Mouse (Mus musculus) adrenal gland, adult 18-20 months (tissue): ENCODE results near the gene Krt42. TPM values are rescaled to one million over a fixed set of nuclear protein-coding genes. Genes with fewer than 3 reads are reported as not detected.
"Not testable (repeated sequence)": the region's sequence is repeated elsewhere in the genome, so short reads cannot be mapped to it uniquely, and the experiment has no call there.

Experiments
- DNase-seq, 2 experiments: peaks; one replicate each; pipeline ENCODE4 v3.0.0; 2021 to 2022; ENCODE audit warnings: low spot score in 2 of 2
- long read RNA-seq, 2 experiments: library from polyadenylated mRNA; stranded (forward); transcript quantifications; one replicate each; pipeline ENCODE4 v2.0.0; 2021
- total RNA-seq, 2 experiments: library from RNA; stranded (reverse); gene quantifications; 1 replicate in 1 of 2; 2 replicates in 1 of 2; pipeline ENCODE4 v1.2.3; 2021

Gene Krt42
- total RNA-seq = not detected
- long read RNA-seq, experiment 1 = 0 reads
- long read RNA-seq, experiment 2 = 0 reads

GRCm38 (mm10) chr11:100269821-100270332, at the start of gene Krt42:
Krt42 (minus strand) TSS chr11:100269871.
- DNase-seq = no peak

DNA sequence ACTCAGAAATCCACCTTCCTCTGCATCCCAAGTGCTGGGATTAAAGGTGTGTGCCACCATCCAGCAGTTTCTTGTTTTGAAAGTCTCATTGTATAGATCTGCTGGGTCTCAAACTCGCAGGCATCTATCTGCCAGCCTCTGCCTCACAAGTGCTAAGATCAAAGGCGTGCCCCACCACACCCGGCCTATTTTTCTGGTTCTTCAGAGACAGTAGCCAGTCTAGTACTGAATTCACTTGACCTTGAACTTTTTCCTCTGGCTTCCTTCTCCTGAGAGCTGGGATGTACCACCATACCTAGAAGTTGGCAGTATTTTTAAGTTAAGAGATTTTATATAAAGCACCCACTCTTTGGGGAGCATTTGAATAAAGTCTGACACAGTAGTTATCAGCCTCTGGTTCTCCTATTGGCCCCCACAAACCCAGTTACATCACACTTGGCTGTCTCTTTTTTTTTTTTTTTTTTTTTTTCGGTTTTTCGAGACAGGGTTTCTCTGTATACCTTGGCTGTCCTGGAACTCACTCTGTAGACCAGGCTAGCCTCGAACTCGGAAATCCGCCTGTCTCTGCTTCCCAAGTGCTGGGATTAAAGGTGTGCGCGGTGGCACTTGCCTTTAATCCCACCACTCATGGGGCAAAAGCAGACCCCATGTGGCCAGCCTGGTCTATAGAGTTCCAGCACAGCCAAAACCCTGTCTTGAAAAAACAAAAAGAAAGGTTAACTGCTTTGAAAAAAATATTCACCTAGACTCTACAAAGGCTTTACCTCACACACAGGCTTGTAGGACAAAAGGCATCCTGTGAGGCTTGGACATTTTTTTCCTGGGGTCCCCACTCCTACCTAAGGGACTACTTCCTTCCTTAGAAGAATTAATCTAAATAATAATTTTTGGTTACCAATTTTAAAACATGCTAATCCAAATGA, 49.1 kb upstream of the Krt42 start:
- no peak for DNase-seq

DNA sequence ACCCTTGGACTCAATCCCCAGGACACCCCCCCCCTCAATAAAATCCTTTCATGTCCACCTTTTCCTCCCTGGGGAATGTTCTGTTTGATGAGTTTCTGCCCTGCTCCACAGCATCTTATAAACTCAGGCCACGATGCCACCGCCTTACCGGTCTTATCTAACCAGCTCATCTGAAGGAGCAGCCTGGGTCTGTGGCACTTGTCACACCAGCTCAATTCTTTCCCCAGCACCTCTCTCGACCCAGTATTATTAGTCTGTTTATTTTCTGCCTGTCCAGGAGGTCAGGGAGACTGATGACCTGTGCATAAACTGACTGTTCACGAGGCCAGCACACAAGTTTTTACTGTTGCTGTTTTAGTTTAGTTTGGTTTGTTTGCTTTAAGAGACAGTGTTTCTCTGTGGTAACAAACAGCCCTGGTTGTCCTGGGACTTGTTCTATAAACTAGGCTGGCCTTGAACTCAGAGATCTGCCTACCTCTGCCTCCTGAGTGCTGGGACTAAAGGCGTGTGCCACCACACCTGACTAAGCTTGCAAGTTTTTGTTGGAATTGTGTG, 48.2 kb upstream of the Krt42 start:
- DNase-seq = no peak

GRCm38 (mm10) chr11:100315439-100315838, 45.8 kb upstream of the Krt42 start:
- DNase-seq = no peak

GRCm38 (mm10) chr11:100313424-100313823, 43.8 kb upstream of the Krt42 start:
- DNase-seq = no peak

DNA sequence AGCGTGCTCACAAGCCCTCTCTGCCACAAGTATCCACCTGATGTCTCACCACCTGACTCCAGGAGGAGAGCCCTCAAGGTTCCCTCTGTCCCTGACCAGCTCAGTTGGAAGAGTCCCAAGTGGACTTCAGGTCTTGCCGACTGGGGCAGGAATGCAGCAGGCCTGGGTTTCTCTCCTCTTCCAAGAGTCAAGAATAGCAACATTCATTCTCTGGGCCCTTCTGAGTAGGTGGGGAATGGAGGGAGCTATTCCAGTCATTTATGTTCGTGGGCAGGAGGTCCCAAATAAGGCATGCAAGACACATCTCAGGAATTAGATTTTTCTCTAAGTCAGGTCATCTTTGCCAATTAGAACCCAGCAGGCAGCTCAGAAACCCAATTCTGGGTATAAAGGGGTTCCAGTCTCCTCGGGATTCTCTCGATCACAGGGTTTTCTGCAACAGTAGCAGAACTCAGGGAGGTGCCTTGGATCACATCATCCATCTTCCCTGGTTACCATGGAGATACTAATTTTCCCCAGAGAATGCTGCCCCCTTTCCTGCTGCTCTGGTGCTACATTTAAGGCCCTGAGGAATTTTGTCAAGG, 42.5 kb upstream of the Krt42 start:
- DNase-seq = no peak

- no peak for DNase-seq
Measured at GRCm38 (mm10) chr11:100311656-100312055, 42.0 kb upstream of the Krt42 start.

- not testable (repeated sequence) for DNase-seq
Measured at GRCm38 (mm10) chr11:100308672-100309071, 39.0 kb upstream of the Krt42 start.

DNA sequence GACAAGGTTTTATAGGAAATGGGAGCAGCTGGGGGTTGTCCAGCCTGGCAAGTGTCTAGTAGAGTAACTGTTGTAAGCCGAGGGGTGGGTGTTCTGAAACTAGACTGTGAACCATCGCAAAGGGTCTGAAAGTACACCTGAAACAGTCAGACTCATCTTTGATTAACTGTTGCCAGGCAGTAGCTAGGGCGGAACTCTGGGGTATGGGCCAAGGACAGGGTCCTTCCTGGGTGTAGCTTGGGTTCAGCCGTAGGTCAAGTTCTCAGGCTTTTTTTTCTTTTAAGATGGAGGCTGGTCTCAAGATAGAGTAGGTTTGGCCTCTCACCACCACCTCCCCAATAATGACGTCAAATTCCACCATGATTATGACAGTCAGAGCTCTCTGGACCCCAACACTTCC, 38.2 kb upstream of the Krt42 start:
- no peak for DNase-seq

GRCm38 (mm10) chr11:100301292-100301691, 31.6 kb upstream of the Krt42 start:
- no peak for DNase-seq

DNA sequence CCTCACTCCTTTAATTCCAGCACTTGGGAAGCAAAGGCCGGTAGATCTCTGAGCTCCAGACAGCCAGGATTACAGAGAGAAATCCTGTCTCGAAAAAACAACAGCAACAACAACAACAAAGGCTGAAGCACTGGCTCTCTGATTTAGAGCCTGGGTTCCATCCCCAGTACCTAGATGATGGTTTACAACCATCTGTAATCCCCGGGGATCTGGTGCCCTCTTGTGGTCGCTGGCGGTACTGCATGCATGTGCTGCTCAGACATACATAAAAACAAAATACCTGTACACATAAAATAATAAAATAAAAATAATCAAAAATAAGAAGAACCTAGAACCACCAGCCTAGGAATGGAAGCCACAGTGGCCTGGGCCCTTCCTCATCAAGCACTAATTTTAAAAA, 30.6 kb upstream of the Krt42 start:
- peak; percentile 66 to 74 for DNase-seq

GRCm38 (mm10) chr11:100298274-100299036, 28.8 kb upstream of the Krt42 start:
- DNase-seq = peak; percentile 82 to 84

DNA sequence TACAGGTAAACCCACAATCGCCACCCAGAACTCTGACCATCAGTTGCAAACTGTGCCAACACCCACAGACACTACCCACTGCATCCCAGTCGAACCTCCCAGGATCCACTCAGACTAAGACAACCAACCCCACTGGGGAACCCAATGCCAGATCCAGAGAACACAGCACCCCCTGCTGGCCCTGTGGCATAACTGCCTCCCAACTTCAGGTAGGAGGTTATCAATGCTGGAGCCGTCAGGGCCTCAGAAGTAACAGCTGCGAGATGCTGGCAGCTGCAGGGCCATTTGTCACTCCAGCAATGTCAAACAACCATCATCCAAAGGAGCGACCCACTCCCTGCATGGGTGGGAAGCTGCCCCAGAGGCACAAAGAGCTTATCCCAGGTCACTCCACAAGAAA, 28.1 kb upstream of the Krt42 start:
- no peak for DNase-seq

DNA sequence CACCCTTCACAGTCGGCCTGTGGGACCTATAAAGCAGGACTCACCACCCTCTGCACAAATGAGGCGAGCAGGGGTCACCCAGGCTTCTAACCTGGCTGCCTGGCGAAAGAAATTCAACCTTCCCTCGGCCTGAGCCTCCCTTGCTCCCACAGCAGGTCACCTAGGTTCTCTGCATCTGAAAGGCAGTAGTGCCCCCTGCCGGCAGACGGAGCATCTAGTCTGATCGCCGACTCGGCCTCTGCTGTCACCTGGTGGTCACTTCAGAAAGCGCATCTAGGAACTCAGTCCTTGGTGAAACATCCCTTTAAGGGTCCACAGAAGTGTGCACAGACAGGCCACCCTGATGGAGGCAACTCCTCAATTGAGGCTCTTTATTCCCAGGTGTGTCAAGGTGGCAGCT, 25.6 kb upstream of the Krt42 start:
- DNase-seq = peak; percentile 79 to 86

DNA sequence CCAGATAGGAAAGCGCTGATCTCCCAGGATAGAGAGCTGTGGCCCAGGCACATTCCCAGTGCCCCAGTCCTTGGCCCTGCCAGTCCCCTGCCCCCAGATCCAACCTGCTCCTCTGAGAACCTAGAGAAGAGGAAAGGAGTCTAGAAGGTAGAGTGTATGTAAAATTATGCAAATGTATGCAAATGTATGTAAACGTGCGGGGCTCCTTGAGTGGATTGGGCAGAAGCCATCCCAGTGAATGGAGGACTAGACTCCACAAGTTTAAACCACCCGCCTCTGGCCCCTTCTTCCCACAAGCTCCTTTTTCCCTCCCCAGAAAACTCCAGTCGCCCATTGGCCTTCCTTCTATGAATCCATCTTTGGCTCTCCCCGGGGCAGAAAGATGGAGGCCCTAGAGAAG, 23.2 kb upstream of the Krt42 start:
- DNase-seq = no peak

- DNase-seq = no peak
Measured at GRCm38 (mm10) chr11:100290235-100290634, 20.6 kb upstream of the Krt42 start.

DNA sequence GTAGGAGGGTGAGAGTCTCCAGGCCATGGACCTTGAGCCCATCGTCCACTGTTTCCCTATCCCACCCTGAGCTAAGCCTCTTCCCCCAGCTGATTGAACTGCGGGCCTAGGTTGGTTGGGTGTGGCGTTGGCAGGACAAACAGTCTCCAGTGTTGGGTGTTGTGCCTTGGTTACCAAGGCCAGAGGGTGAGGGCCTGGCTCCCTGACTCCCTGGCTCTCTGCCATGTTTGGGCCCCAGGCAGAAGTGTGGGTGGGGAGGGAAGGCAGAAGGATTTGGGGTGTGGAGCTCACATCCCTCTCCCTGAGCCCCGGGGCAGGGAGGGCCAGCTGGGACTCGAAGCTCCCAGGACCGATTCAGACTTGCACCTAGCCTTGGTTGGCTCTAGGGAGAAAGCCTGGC, 19.3 kb upstream of the Krt42 start:
- DNase-seq = no peak

GRCm38 (mm10) chr11:100287024-100287423, 17.4 kb upstream of the Krt42 start:
- no peak for DNase-seq

DNA sequence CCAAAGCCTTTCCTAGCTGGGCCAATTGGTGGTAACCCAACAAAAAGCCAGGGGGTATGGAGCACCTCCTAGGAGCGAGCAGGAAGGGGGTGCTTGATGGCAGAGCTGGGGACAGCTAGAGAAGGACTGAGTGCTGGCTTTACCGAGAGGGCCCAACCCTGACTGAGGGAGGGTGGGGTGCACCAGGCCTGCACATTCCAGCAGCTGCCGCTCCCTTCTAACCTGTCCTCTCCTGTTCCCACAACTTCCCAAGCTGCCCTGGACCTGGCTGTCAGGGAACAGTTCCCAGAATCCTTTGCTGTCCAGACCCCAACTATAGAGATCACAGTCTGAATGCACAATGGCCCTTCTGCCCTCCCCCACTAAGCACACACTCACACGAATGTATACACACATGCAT, 15.3 kb upstream of the Krt42 start:
- no peak for DNase-seq

DNA sequence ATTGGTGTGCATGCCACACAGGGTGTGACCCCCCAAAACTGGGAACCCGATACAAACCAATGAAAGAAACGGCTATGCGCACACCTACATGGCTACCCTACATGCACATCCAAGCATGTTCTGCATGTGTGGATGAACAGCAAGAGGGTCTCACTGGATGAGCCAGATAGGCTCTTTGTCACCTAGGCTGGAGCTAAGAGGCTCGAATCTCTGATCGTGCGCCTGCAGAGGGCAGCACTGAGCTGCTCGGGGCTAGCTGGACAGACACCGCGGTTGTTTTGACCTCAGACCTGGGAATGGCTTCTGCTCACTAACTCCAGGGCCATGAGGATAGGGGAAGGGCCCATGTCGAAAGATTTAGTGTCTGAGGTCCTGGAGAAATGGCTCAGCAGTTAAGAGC, 12.9 kb upstream of the Krt42 start:
- peak; percentile 78 to 81 for DNase-seq
